Mouse (Mus musculus): ENCODE measurements at regions not wholly inside any gene's neighbourhood (a gene's known extent, or its start where the extent isn't known, plus 50 kb on each side); places are given as distances from the start of the nearest gene placed in this dataset.

DNA sequence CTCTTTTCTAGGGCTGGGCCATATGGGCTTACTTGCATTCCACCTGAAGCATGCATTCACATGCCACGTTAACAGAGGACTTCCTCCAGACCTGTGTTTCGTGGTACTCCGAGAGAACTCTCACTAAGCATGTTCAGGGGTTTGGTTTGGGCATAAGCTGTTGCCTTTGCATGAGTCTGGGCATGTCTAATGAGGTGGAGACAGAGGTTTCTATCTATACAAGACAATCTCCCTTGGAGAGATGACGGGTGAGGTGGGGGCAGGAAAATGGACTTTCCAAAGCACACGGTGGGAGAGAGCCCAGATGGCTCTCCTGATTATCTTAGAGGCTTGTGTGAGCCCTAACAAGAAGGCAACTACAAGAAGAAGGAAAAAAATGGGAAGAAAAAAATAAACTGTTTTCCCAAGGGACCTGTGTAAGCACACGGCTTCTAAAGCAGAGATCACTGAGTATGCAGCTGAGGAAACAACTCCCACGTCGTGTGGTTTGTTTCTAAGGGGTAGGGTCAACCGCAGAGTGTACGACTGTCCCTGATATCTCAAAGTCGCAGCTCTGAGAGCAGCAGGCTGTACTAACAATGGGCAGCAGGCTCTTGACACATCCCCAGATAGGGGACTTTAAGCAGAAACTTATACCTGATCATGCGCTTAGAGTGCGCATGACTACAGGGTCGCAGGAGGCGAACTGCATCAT, 50.7 kb upstream of the Intu start:
- 80% methylated on average over 15 of the region's 15 CpGs for WGBS
- Histone ChIP-seq H3K27ac (no peak overlapping the region), H3K9me3 (no peaks in the 10 kb centered on the region), H3K27me3 (replicated peaks) (no peaks in the 10 kb centered on the region), H3K36me3 (replicated peaks) (no peaks in the 10 kb centered on the region), H3K9ac (no peak overlapping the region), H3K4me1 (no peaks in the 10 kb centered on the region), H3K4me3 (no peak overlapping the region), H3K4me2 (no peak overlapping the region)
- no peak for ATAC-seq (replicated peaks)
